Mouse (Mus musculus): ENCODE measurements around the gene B4galt5. TPM values are rescaled to one million over a fixed set of nuclear protein-coding genes. Genes with fewer than 3 reads are reported as not detected.

B4galt5 gene
- polyA plus RNA-seq, 1 experiment from 2014 or later = 10.1 TPM

DNA sequence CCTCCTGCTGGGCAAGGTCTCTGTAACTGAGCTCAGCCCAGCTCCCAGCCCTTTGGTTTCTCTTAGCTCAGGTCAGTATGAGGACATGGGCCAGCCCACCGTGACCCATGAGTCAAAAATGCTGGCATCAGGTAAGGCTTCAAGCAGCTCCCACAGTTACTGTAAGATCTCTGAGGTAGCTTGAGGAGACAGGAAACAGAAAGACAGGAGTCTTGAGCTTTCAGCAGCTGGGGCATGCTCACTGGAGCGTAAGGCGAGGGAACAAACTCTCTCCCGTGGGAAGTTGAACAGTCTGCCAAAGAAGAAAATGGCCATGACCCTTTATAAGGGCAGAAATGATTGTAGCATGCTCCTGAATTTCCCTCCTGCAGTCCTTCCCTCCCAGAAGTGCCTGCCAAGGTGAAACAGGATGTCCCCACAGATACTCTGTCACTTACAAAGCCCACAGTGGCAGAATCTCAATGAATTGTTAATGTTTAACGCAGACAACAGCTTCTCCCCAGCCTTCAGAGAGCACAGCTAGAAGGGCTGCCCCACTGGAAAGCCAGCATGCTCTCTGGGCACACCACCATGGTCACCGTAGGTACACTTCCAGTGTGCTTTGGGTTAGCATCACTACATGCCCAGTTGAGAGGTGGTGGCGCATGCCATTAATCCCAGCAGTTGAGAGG, 31.8 kb upstream of the B4galt5 start:
- Histone ChIP-seq H3K4me3 (ENCODE audit: low read depth, low read length) (no peak overlapping the region), H3K4me1 (ENCODE audit: control insufficient read depth, insufficient read depth, low read length) (peaks cover 12% of the 10 kb centered on the region; the same call in 1 of the 2 replicates), H3K9me3 (ENCODE audit: control insufficient read depth, low read depth, low read length) (no peaks in the 10 kb centered on the region), H3K36me3 (ENCODE audit: control insufficient read depth, insufficient read depth, low read length) (no peaks in the 10 kb centered on the region), H3K9ac (replicated peaks; ENCODE audit: low read depth, low read length) (no peak overlapping the region), H3K27ac (ENCODE audit: low read length) (peak overlapping the region; percentile 66; the same call in 1 of the 2 replicates), H3K27me3 (ENCODE audit: control insufficient read depth, insufficient read depth, low read length) (no peaks in the 10 kb centered on the region), H3K4me2 (replicated peaks; ENCODE audit: low read depth, low read length) (no peak overlapping the region)
- ATAC-seq (ENCODE audit: insufficient number of reproducible peaks, insufficient read depth, low FRiP score, low read depth) = no peak
- WGBS = 48% methylated on average over 7 of the region's 7 CpGs

DNA sequence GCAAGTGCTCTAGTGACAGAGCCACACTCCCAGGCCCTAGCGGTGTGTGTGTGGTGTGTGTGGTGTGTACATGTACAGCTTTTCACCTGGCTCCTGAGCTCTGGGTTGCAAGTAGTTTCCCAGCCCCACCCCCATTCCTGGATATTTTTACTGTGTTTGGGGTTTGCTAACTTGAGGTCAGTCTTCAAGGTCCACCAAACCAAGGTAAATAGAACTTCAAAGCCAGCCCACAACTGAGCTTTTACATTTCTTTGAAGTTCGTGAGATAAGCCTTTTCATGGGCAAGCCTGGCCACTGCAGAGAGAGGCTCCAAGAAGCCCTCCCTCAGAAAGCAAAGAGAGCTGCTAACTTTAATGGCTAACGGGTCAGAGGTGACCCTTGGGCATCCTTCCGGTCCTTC, 30.0 kb upstream of the B4galt5 start:
- Histone ChIP-seq H3K4me2 (replicated peaks; ENCODE audit: low read depth, low read length) (no peak overlapping the region), H3K36me3 (ENCODE audit: control insufficient read depth, insufficient read depth, low read length) (no peaks in the 10 kb centered on the region), H3K9me3 (ENCODE audit: control insufficient read depth, low read depth, low read length) (no peaks in the 10 kb centered on the region), H3K9ac (replicated peaks; ENCODE audit: low read depth, low read length) (no peak overlapping the region), H3K27ac (ENCODE audit: low read length) (no peak overlapping the region), H3K4me1 (ENCODE audit: control insufficient read depth, insufficient read depth, low read length) (peaks cover 12% of the 10 kb centered on the region; the same call in 1 of the 2 replicates), H3K27me3 (ENCODE audit: control insufficient read depth, insufficient read depth, low read length) (no peaks in the 10 kb centered on the region), H3K4me3 (ENCODE audit: low read depth, low read length) (no peak overlapping the region)
- ATAC-seq (ENCODE audit: insufficient number of reproducible peaks, insufficient read depth, low FRiP score, low read depth) = peak; percentile 38; the same call in 1 of the 2 replicates
- WGBS = 28% methylated on average over 4 of the region's 4 CpGs

DNA sequence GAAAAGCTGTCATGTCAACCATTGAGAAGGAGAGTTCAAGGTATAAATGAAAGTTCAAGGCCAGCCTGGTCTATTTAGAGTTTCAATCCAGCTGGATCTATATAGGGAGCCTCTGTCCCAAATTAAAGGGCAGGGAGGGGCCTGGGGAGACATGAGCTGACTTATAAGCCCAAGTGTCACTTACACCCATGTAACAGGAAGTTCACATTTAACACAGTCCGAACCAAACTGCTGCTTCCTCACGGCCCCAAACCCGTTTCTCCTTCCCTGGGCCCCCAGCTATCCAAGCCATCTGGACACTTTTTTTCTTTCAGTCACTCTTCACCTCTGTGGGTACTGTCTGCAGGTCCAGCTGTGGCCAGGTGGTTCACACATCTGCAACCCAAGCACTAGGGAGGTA, 28.7 kb upstream of the B4galt5 start:
- Histone ChIP-seq H3K36me3 (ENCODE audit: control insufficient read depth, insufficient read depth, low read length) (no peaks in the 10 kb centered on the region), H3K27ac (ENCODE audit: low read length) (no peak overlapping the region), H3K9ac (replicated peaks; ENCODE audit: low read depth, low read length) (no peak overlapping the region), H3K27me3 (ENCODE audit: control insufficient read depth, insufficient read depth, low read length) (no peaks in the 10 kb centered on the region), H3K4me3 (ENCODE audit: low read depth, low read length) (no peak overlapping the region), H3K9me3 (ENCODE audit: control insufficient read depth, low read depth, low read length) (no peaks in the 10 kb centered on the region), H3K4me1 (ENCODE audit: control insufficient read depth, insufficient read depth, low read length) (peaks cover 12% of the 10 kb centered on the region; the same call in 1 of the 2 replicates), H3K4me2 (replicated peaks; ENCODE audit: low read depth, low read length) (no peak overlapping the region)
- no peak for ATAC-seq (ENCODE audit: insufficient number of reproducible peaks, insufficient read depth, low FRiP score, low read depth)
- 24% methylated on average over 3 of the region's 3 CpGs for WGBS

DNA sequence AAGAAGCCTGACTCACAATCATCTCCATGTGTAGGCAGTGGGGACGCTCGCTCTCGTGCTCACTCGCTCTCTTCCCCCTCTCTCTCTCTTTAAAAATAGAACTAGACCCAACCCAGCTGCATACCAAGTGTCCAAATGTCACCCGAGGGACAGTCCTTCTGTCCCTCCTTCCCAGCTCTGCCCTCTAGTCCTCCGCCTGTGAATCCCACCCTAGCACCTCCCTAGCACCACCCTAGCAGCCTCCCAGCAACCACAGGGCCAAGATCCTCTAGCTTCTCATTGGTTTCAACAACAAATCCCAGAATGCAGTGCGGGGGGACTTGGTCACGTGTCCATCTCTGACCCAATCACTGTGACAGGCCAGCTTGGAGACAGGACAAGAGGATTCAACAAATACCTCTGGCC, 27.2 kb upstream of the B4galt5 start:
- 78% methylated on average over 8 of the region's 8 CpGs for WGBS
- ATAC-seq (ENCODE audit: insufficient number of reproducible peaks, insufficient read depth, low FRiP score, low read depth) = no peak
- Histone ChIP-seq H3K9me3 (ENCODE audit: control insufficient read depth, low read depth, low read length) (no peaks in the 10 kb centered on the region), H3K9ac (replicated peaks; ENCODE audit: low read depth, low read length) (no peak overlapping the region), H3K27ac (ENCODE audit: low read length) (no peak overlapping the region), H3K4me2 (replicated peaks; ENCODE audit: low read depth, low read length) (no peak overlapping the region), H3K36me3 (ENCODE audit: control insufficient read depth, insufficient read depth, low read length) (no peaks in the 10 kb centered on the region), H3K4me1 (ENCODE audit: control insufficient read depth, insufficient read depth, low read length) (peaks cover 12% of the 10 kb centered on the region; the same call in 1 of the 2 replicates), H3K27me3 (ENCODE audit: control insufficient read depth, insufficient read depth, low read length) (no peaks in the 10 kb centered on the region), H3K4me3 (ENCODE audit: low read depth, low read length) (no peak overlapping the region)

DNA sequence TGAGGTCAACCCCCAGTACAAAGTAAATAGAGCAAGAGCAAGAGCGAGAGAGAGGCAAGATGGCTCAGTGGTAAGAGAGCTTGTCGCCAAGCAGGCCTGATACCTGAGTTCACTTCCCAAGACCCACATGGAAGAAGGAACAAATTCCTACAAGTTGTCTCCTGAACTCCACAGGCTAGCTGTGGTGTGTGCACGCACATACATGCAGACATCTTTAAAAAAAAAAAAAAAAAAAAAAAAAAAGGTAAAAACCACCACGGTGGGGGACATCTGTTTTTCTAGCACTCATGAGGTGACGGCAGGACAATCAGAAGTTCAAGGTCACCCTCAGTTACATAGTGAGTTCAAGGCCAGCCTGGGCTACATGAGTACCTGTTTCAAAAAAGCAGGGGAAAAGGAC, 26.7 kb upstream of the B4galt5 start:
- ATAC-seq (ENCODE audit: insufficient number of reproducible peaks, insufficient read depth, low FRiP score, low read depth) = no peak
- H3K9me3 ChIP-seq (ENCODE audit: control insufficient read depth, low read depth, low read length) = no peaks in the 10 kb centered on the region
- H3K9ac ChIP-seq (replicated peaks; ENCODE audit: low read depth, low read length) = no peak overlapping the region
- no peak overlapping the region for H3K27ac ChIP-seq (ENCODE audit: low read length)
- 87% methylated on average over 5 of the region's 5 CpGs for WGBS
- peaks cover 12% of the 10 kb centered on the region; the same call in 1 of the 2 replicates for H3K4me1 ChIP-seq (ENCODE audit: control insufficient read depth, insufficient read depth, low read length)
- H3K4me3 ChIP-seq (ENCODE audit: low read depth, low read length) = no peak overlapping the region
- no peak overlapping the region for H3K4me2 ChIP-seq (replicated peaks; ENCODE audit: low read depth, low read length)
- H3K36me3 ChIP-seq (ENCODE audit: control insufficient read depth, insufficient read depth, low read length) = no peaks in the 10 kb centered on the region
- H3K27me3 ChIP-seq (ENCODE audit: control insufficient read depth, insufficient read depth, low read length) = no peaks in the 10 kb centered on the region

DNA sequence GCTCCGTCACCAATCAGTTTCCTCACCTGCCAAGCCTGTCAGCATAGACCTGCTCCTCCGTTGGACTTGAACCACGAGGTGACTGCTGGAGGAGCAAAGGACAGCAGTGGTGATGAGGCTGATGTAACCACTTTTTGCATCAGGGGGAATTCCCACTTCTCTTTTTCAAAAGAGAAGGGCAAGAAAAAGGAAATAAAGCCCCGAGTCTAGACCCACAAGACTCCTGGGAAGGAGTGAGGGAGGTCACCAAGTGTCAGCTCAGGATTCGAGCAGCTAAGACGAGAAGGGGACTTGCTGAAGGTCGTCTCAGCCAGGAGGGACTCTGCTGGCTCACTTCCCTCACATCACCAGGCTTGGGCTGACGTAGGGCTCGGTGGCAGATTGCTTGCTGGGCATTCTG, 26.2 kb upstream of the B4galt5 start:
- 80% methylated on average over 9 of the region's 9 CpGs for WGBS

DNA sequence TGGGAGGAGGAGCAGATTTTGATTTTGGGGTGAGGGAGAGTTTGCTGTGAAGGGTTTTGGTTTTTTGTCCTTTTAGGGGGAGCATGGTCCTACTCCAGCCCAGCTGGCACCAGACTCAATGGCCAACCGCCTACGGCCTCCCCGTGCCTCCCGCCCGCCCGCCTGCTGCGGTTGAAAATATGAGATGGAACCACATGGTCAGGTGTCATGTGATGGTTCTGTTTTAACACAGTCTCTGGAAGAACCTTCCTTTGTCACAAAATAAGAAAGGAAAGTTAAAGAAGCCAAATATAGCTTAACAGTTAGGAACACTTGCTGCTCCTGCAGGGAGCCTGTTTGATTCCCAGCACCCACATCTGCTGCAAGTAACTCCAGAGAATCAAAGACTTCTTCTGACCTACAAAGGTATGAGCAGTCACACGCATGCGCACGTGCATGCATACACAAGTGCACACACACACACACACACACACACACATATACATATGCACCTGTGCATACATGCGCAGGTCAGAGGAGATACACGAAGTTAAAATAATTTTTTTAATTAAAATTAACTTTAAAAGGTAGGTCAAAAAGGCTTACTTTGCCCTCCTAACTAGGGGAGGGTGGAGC, 25.3 kb upstream of the B4galt5 start:
- no peak for ATAC-seq (ENCODE audit: insufficient number of reproducible peaks, insufficient read depth, low FRiP score, low read depth)
- no peak overlapping the region for H3K4me3 ChIP-seq (ENCODE audit: low read depth, low read length)
- peaks cover 7% of the 10 kb centered on the region; the same call in 1 of the 2 replicates for H3K4me1 ChIP-seq (ENCODE audit: control insufficient read depth, insufficient read depth, low read length)
- H3K27ac ChIP-seq (ENCODE audit: low read length) = no peak overlapping the region
- no peak overlapping the region for H3K9ac ChIP-seq (replicated peaks; ENCODE audit: low read depth, low read length)
- no peaks in the 10 kb centered on the region for H3K9me3 ChIP-seq (ENCODE audit: control insufficient read depth, low read depth, low read length)
- WGBS = 95% methylated on average over 12 of the region's 12 CpGs
- no peaks in the 10 kb centered on the region for H3K27me3 ChIP-seq (ENCODE audit: control insufficient read depth, insufficient read depth, low read length)
- no peaks in the 10 kb centered on the region for H3K36me3 ChIP-seq (ENCODE audit: control insufficient read depth, insufficient read depth, low read length)
- no peak overlapping the region for H3K4me2 ChIP-seq (replicated peaks; ENCODE audit: low read depth, low read length)

More for the DNA sequence above, 26.2 kb upstream of the B4galt5 start:
- H3K4me1 ChIP-seq (ENCODE audit: control insufficient read depth, insufficient read depth, low read length) = peaks cover 7% of the 10 kb centered on the region; the same call in 1 of the 2 replicates
- no peaks in the 10 kb centered on the region for H3K36me3 ChIP-seq (ENCODE audit: control insufficient read depth, insufficient read depth, low read length)
- no peak overlapping the region for H3K4me3 ChIP-seq (ENCODE audit: low read depth, low read length)
- no peak overlapping the region for H3K4me2 ChIP-seq (replicated peaks; ENCODE audit: low read depth, low read length)
- no peak for ATAC-seq (ENCODE audit: insufficient number of reproducible peaks, insufficient read depth, low FRiP score, low read depth)
- H3K9me3 ChIP-seq (ENCODE audit: control insufficient read depth, low read depth, low read length) = no peaks in the 10 kb centered on the region
- no peak overlapping the region for H3K9ac ChIP-seq (replicated peaks; ENCODE audit: low read depth, low read length)
- no peak overlapping the region for H3K27ac ChIP-seq (ENCODE audit: low read length)
- no peaks in the 10 kb centered on the region for H3K27me3 ChIP-seq (ENCODE audit: control insufficient read depth, insufficient read depth, low read length)

DNA sequence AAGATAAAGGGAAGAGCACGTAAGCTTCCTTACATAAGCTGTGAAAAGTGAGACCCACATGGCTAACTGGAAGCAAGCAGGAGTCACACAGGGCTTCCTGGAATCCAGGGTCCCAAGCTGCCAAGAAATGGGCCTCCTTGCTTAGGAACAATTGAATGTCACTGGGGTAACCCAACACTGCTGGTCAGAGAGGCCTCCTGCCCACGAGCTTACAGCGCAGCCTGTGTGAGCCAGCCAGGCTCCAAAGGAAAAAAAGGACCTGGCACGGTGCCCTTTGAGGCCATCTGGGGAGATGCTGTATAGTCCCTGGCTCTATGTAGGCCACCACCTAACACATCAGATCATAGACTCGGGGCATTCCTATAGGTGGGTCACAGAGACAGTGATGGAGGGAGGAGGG, 24.3 kb upstream of the B4galt5 start:
- H3K4me2 ChIP-seq (replicated peaks; ENCODE audit: low read depth, low read length) = no peak overlapping the region
- no peak overlapping the region for H3K27ac ChIP-seq (ENCODE audit: low read length)
- no peak for ATAC-seq (ENCODE audit: insufficient number of reproducible peaks, insufficient read depth, low FRiP score, low read depth)
- no peak overlapping the region for H3K9ac ChIP-seq (replicated peaks; ENCODE audit: low read depth, low read length)
- H3K9me3 ChIP-seq (ENCODE audit: control insufficient read depth, low read depth, low read length) = no peaks in the 10 kb centered on the region
- 78% methylated on average over 5 of the region's 5 CpGs for WGBS
- no peak overlapping the region for H3K4me3 ChIP-seq (ENCODE audit: low read depth, low read length)
- H3K4me1 ChIP-seq (ENCODE audit: control insufficient read depth, insufficient read depth, low read length) = peaks cover 7% of the 10 kb centered on the region; the same call in 1 of the 2 replicates
- H3K27me3 ChIP-seq (ENCODE audit: control insufficient read depth, insufficient read depth, low read length) = no peaks in the 10 kb centered on the region
- H3K36me3 ChIP-seq (ENCODE audit: control insufficient read depth, insufficient read depth, low read length) = no peaks in the 10 kb centered on the region
